Mouse (Mus musculus) left cerebral cortex, adult 2 months (tissue): ENCODE results near the gene Eef2kmt. TPM values are rescaled to one million over a fixed set of nuclear protein-coding genes. Genes with fewer than 3 reads are reported as not detected.
"Not testable (repeated sequence)": the region's sequence is repeated elsewhere in the genome, so short reads cannot be mapped to it uniquely, and the experiment has no call there.

ENCODE experiments used
- DNase-seq, 2 experiments: peaks; one replicate each; pipeline ENCODE4 v3.0.0; 2021 to 2022; ENCODE audit warnings: low spot score in 2 of 2, mixed read lengths in 1 of 2; ENCODE audit errors: extremely low spot score in 1 of 2
- H3K27ac ChIP-seq: fragments of 200-600 bp; 2 replicates; pipeline ENCODE4 v1.8.1; 2022
- H3K4me3 ChIP-seq: fragments of 200-600 bp; 2 replicates; pipeline ENCODE4 v1.8.1; 2022
- CTCF ChIP-seq: fragments of 200-600 bp; IDR thresholded peaks from 2 replicates; pipeline ENCODE4 v1.8.1; 2022; ENCODE audit warnings: antibody characterized with exemption, mild to moderate bottlenecking, moderate library complexity
- intact Hi-C: fragments of 180-260 bp; cut with DNase I; formaldehyde crosslinking; loops from one replicate; pipeline ENCODE4 v1.15.1; 2025
- total RNA-seq, 2 experiments: library from RNA; stranded (reverse); gene quantifications; 2 replicates each; pipeline ENCODE4 v1.2.3; 2021

Gene Eef2kmt
- total RNA-seq, 2 experiments from 2014 or later = 2.0 to 4.7 TPM

- TF ChIP-seq CTCF = no peak
- H3K4me3 ChIP-seq = no peak overlapping the region
- DNase-seq = no peak
- intact Hi-C loops = no loop called here
- H3K27ac ChIP-seq = no peak overlapping the region
Measured at GRCm38 (mm10) chr16:5252260-5252659, 3.5 kb downstream of the Eef2kmt start.

DNA sequence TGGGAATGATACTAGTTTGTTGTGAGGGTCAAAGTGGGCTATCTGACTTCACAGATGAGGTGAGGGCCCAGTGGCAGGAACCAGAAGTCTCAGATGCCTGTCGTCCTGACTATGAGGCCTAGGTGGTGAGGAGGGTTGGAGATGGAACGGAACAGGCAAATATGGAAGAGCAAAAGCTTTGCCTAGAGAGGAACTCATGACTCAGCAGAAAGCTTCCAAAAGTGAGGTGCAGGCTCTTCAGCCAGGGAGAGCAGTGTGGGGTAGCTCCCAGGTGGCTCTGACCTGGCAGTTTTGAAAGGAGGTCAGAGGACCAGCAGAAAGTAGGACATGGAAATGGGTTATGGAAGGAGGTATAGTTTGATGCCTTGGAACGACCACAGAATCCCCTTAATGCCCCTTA, 4.9 kb downstream of the Eef2kmt start:
- no peak overlapping the region for H3K27ac ChIP-seq
- no peak for TF ChIP-seq CTCF
- intact Hi-C loops = no loop called here
- H3K4me3 ChIP-seq = no peak overlapping the region
- DNase-seq = no peak

DNA sequence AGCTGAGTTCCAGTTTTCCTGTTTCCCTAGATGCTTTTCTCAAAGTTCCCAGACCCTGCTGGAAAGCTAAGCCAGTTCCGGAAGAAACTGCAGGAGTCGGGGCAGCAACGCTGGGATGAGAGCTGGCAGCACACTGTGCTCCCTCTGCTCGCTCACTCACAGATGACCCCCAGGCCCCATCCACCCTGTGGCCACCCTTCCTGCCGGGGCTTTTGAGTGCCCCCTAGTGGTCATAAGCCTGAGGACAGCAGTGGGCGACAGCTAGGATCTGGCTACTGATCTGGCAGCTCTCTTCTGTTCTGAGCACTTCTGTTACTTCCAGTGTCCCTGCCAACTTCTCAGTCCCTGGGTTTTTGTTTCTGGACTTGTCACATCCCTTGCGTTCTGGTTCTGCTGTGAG, 11.4 kb downstream of the Eef2kmt start:
- TF ChIP-seq CTCF = peak; percentile 84
- peak; percentile 51 to 56 for DNase-seq
- Histone ChIP-seq H3K27ac (no peak overlapping the region), H3K4me3 (no peak overlapping the region)
- intact Hi-C loops = loop anchor here (2.0 kb wide), 1 partner anchor 42 kb away; no protein-coding TSS in a partner anchor

- DNase-seq = no peak
- no peak overlapping the region for H3K4me3 ChIP-seq
- intact Hi-C loops = no loop called here
- no peak for TF ChIP-seq CTCF
- H3K27ac ChIP-seq = no peak overlapping the region
Measured at GRCm38 (mm10) chr16:5242882-5243281, 12.9 kb downstream of the Eef2kmt start.

- DNase-seq = no peak
- intact Hi-C loops = no loop called here
- no peak for TF ChIP-seq CTCF
- Histone ChIP-seq H3K27ac (no peak overlapping the region), H3K4me3 (no peak overlapping the region)
Measured at GRCm38 (mm10) chr16:5242355-5242754, 13.4 kb downstream of the Eef2kmt start.

DNA sequence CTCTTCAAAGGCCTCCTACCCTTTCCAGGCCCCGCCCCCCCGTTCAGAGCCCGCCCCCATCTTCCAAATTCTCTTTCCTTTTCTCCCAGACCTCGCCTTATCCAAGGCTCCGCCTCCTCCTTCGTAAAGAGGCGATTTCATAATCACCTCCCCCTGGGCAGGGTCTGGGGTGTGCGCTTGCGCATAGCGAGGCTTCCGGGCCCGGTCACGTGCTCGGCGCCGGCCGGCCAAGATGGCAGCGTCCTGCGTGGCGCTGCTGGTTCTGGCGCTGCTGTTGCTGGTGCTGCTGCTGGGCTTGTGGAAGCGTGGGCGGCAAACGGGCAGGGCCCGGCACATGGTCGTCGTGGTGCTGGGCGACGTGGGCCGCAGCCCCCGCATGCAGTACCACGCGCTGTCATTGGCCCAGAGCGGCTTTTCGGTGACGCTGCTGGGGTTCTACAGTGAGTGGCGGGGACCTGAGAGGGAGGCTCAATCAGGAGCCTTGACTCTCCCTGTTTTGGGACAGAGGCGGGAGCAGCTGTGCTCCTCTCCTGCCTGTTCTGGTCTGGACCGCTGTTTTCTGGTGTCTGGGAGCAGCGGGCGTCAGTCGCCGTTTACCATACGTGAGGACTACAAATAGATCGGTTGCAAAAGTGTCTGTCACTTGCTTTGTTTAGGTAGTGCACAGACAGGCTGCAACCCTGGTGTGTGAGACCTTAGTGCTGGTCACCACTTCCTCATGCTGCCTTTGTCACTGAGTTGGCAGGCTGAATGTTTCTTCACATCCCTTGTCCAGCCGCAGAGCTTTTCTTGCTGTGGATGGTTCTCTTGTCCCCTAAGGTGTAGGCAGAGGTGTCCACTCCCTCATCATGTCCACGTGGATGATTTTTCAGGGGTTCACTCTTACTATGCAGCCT, 22.1 kb downstream of the Eef2kmt start, which contains the start of gene Alg1:
Gene Alg1, plus strand, starts transcription at position 204 of the 896 bp plus-strand sequence.
- peak; percentile 95 to 96 for DNase-seq
- Histone ChIP-seq H3K27ac (peak within 1 kb of the TSS; percentile 91), H3K4me3 (peak within 1 kb of the TSS; percentile 78)
- intact Hi-C loops = loop anchor here (1.0 to 2.0 kb wide), 3 partner anchors 21 to 183 kb away; partner anchors contain the start of genes Eef2kmt and Ubn1
- no peak; the same call in 1 of the 2 replicates for TF ChIP-seq CTCF

GRCm38 (mm10) chr16:5232982-5233381, 22.8 kb downstream of the Eef2kmt start:
- no peak for DNase-seq
- H3K4me3 ChIP-seq = peak overlapping the region; percentile 78
- peak overlapping the region; percentile 66 for H3K27ac ChIP-seq
- TF ChIP-seq CTCF = no peak
- intact Hi-C loops = loop anchor here (1.0 to 2.0 kb wide), 2 partner anchors 30 to 183 kb away; partner anchors contain the start of gene Ubn1

GRCm38 (mm10) chr16:5228103-5228502, 27.7 kb downstream of the Eef2kmt start:
- H3K27ac ChIP-seq, intact Hi-C loops, DNase-seq, H3K4me3 ChIP-seq: not testable (repeated sequence)

DNA sequence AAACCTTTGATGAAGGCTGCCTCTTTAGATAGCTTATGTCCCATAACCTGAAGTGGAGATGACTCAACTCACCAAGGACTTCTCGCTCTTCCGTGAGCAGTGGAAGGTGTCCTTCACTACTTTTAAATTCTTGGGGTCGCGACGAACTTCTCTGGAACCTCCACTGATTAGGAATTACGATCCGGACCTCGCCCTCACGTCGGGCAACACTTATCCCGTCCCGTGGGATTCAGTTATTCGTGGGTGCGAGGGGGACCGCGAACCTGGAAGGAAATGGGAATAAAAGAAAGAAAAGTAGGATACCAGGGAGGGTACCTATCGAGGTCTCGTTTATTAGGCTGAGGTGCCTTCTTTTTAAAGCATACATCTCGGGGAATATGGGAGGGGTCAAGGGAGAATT, 28.3 kb downstream of the Eef2kmt start:
- H3K4me3 ChIP-seq, intact Hi-C loops, DNase-seq, H3K27ac ChIP-seq: not testable (repeated sequence)

DNA sequence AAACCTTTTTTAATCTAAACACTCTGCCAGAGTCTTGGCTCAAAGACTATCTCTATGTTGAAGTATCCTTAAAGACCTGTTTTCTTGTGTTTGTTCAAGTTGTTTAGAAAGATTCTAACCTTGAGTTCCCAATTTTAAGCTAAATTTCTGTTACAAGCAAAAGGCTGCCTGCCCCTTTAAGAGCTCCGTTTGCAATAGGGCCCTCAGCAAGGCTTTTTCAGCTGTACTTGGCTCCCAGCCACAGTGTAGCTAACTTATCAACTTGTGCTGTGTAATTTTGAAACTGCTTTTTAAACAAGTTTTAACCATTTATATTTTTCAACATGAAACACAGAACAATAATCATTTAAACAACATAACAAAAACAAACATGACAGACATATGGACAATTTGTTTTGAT, 29.2 kb downstream of the Eef2kmt start:
- H3K4me3 ChIP-seq, DNase-seq, H3K27ac ChIP-seq, intact Hi-C loops: not testable (repeated sequence)

- Histone ChIP-seq H3K4me3 (no peak within 1 kb of the TSS), H3K27ac (peak within 1 kb of the TSS; percentile 50; the same call in 1 of the 2 replicates)
- TF ChIP-seq CTCF = no peak
- intact Hi-C loops = no loop called here
- DNase-seq = no peak
Measured at GRCm38 (mm10) chr16:5222140-5222539, 33.6 kb downstream of the Eef2kmt start, which contains the start of gene AU021092. Gene AU021092, minus strand, starts transcription at chr16:5222299.

- intact Hi-C loops = no loop called here
- Histone ChIP-seq H3K4me3 (no peak overlapping the region), H3K27ac (no peak overlapping the region)
- no peak for DNase-seq
- TF ChIP-seq CTCF = no peak
Measured at GRCm38 (mm10) chr16:5221403-5221802, 34.4 kb downstream of the Eef2kmt start.
